Mouse (Mus musculus) adrenal gland, postnatal 14 days (tissue): ENCODE results near the gene Polr2j. TPM values are rescaled to one million over a fixed set of nuclear protein-coding genes. Genes with fewer than 3 reads are reported as not detected.

Source experiments
- DNase-seq: peaks from one replicate; pipeline ENCODE4 v3.0.0; 2021; ENCODE audit warnings: mixed read lengths
- microRNA-seq, 2 experiments: library from miRNA; unstranded; fragments of <30 nt; microRNA quantifications; one replicate each; pipeline ENCODE4 v1.2.0; 2021
- total RNA-seq: library from RNA; stranded (reverse); gene quantifications from 2 replicates; pipeline ENCODE4 v1.2.3, GENCODE M21; 2021

Gene Polr2j
- total RNA-seq, 1 experiment from 2014 or later, result 86.4 TPM

DNA sequence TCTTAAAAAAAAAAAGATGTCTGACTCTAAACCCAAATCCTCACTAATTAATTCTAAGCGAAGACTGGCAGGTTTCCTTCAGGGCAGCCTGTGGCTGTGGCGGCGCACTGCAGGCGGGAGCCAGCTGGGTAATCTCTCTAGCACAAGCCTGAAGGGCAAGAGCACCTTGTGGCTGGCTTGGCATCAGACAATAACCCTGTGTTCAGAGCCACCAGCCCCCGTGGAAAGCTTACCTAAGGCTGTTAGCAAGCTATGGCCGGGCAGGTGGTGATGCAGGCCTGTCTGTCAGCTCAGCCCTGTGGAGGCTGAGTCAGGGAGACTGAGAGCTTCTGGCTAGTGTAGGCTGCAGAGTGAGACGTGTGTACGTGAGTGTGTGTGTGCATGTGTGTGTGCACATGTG lies 48.8 kb downstream of the Polr2j start:
- DNase-seq, result no peak

DNA sequence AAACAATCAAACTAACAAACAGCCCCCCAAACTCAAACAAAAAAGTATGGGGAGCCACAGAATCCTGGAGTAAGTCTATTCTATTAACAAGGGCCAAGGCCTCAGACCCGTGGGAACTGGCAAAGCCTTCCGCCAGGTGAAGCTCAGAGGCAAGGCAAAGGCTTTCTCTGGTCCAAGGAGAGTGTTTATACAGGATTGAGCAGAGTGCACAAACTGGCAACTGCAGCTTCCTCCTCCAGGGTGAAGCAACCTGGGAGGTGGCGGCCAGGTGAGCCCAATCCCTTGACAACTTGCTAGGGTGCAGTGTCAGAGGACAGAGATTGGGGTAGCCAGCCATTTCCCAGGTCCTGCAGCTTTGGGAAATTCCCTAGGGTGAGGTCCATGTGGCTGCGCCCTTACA lies 50.9 kb downstream of the Polr2j start:
- no peak for DNase-seq

DNA sequence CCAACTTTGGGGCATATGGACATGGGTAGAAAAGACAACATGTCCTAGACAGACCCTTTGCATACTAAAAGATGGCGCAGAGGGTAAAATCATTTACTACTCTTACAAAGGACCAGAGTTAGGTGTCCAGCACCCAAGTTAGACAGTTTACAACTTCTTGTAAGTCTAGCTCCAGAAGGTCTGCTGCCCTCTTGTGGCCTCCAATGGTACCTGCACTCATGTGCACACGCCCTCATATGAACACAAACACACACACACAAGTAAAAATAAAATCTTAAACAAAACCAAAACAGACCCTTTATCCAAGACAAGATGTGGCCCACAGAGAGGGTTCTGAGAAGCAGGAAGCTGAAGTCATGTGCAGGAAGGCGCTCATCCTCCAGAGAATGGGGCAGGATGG lies 51.6 kb downstream of the Polr2j start:
- DNase-seq, result no peak

DNA sequence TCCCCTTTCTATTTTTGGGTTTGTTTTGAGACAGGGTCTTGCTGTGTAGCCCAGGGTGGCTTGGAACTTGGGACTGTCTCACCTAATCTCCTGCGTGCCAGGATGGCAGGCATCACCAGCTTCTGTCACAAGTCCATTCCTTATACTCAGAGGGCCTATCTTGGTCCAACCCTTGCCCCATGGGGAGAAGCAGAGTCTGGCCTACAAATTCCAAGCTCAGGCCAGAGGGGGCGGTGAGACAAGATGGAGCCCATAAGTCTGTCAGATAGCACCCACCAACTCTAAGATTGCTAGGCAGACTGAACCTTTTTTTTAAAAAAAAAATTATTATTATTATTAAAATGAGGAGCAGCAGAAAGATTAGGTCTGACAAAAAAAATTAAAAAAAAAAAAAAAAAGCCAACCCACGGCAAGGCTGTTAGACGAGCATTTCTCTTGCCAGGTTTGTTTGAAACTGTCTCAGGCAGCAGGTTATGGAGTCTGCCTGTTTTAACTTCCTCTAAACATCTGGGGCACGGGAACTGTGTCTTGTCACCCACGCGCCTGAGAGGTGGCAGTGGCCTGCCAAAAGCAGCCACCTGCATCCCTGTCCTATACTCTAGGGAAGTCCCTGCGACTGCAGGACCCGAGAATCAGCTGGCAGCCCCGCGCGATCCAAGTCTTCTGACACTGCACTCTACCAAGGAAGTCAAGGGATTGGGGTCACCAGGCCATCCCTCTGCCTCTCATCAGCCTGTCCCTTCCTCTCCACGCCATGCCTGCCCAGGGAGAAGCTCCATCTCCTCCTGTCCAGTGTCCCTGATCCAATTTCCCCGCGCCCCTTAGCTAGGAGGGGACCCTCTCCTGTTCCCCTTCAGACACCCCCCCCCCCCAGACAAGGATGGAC lies 53.4 kb downstream of the Polr2j start:
- DNase-seq, result peak; percentile 44

DNA sequence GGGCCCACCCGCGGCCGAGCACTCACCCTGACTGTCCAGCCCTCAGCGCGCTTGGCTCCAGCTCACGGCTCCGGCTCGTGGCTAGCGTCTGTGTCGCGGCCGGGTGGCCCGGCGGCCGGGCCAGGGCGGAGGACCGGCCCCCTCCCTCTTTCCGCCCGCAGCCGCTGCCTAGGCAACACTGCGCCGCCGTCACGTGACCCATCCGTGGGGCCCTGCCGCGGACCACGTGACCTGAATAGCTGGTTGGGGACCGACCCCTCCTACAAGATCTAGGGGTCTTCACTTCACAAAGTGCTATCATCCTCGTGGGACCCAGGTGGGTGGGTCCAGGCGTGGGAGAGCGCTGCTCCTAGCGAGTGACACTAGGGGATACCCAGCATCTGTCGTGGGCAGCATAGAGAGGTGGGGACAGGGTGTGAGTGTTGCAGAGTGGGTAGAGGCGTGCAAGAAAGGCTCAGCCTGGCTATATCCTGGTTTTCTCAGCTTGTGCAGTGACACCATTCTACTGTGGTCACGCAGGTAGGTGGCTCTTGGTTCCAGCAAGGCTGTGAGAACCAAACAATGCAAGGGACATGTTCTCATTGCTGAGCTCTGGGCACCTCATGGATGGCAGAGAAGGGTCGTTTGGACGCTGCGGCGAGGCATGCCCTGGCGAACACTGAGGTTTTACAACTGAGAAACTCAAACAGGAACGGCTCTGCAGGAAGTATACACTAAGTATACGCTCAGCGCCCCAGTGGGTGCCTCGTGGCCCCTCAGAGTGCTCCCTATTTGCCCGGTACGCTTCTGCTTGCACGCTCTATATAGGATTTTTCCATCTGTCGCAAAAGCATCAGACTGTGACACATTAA lies 54.3 kb downstream of the Polr2j start, which contains the start of gene Orai2:
Gene Orai2, minus strand, starts transcription at position 202 of the 851 bp plus-strand sequence.
- peak; percentile 87 for DNase-seq

DNA sequence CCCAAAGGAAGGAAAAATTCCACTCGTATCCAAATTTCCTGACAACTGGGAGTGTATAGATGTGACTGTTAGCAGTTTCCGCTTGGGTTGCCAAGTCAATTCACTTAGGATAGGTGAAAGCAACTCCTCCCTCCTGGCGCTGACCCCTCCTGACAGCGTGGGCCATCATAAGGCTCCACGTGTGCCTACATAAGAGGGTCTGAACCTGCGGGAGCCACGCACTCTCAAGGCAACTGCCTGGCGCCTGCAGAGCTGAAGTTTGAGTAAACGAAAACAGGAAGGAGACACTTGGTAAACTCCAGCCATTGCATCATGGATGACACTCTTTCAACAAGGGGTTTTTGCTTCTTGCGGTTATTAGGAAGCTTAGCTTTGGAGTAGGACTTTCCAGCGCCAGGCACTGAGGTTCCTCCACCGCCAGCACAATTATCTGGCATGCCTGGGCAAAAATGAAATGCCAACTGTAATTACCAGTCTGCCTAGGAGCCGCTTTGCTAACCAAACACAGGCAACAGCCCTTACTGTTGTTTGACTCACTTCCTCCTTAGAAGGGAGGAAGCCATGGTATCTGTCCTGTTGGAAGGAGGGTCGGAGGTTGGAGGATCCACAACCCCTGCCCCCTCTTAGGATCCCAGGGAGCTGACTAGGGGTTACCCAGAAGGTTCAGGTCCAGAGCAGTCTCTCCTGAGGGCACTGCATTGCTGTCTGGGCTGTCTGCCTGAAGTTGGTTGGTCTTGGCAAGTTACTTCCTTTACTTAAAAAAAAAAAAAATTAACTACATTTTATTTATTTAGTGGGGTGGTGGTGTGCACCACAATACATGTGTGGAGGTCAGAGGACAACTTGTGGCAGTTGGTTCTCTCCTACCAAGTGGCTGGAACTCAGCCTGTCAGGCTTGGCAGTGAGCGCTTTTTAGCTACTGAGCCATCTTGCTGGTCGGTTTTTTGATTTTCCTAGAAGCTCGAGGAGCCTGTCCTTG lies 55.2 kb downstream of the Polr2j start:
- DNase-seq, result peak; percentile 11

Small RNA genes lying within 50 kb of the gene (microRNA-seq; reads per million reads assigned to microRNA genes)
- gene Mir7035, result 0.76 to 0.85 reads per million in 2 experiments

Other genes starting within 250 kb of the Polr2j start
- 64.7 and 97.7 TPM in 2 replicates for gene Hspb1, start 228.7 kb upstream of the Polr2j start, total RNA-seq
- gene Ywhag, start 182.0 kb upstream of the Polr2j start, total RNA-seq, result 462 and 482 TPM in 2 replicates
- gene Ssc4d, start 142.1 kb upstream of the Polr2j start, total RNA-seq, result 2.1 and 3.1 TPM in 2 replicates
- not detected in 2 replicates for gene Zp3, start 136.5 kb upstream of the Polr2j start, total RNA-seq
- 15.4 and 15.5 TPM in 2 replicates for gene Dtx2, start 121.8 kb upstream of the Polr2j start, total RNA-seq
- 8.2 and 11.7 TPM in 2 replicates for gene Upk3b, start 78.1 kb upstream of the Polr2j start, total RNA-seq
- gene Upk3bl, start 62.1 kb upstream of the Polr2j start, total RNA-seq, result not detected in 2 replicates
- gene Rasa4, start 32.7 kb upstream of the Polr2j start, total RNA-seq, result 9.1 and 13.8 TPM in 2 replicates
- 11.2 and 15.5 TPM in 2 replicates for gene Lrwd1, start 19.4 kb downstream of the Polr2j start, total RNA-seq
- 7.2 and 9.8 TPM in 2 replicates for gene Alkbh4, start 19.5 kb downstream of the Polr2j start, total RNA-seq
- gene Orai2, start 54.1 kb downstream of the Polr2j start, total RNA-seq, result 2.6 and 12.4 TPM in 2 replicates
- 31.8 and 36.4 TPM in 2 replicates for gene Prkrip1, start 82.3 kb downstream of the Polr2j start, total RNA-seq
- gene Sh2b2, start 129.9 kb downstream of the Polr2j start, total RNA-seq, result 21.9 and 24.5 TPM in 2 replicates